ENCODE assay signal across 7 mouse cellular contexts in the genomic region with DNA sequence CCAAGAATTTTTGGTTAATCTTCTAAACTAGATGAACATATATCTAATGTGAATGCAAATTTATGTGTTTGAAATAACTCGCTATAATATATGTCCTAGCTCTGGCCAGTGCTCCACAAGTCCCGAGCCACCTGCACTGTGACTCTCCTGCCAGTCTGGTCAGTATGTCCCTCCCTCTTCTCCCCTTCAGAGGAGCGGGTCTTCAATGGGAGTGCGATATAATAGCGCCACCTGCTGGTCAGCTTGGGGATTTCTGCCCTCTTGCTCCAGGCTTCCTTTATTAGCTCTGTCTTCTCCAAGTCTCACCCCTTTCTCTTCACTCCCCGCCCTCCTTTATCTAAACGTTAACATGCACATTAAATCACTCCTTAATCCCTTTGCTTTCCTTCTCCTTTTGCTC. TPM values are rescaled to one million over a fixed set of nuclear protein-coding genes. Genes with fewer than 3 reads are reported as not detected.
DNase-seq lines count a peak whose midpoint lies in the region; ATAC-seq lines count a peak whose summit lies in the region.

No protein-coding gene starts in this region.

- intact Hi-C loops in left cerebral cortex, postnatal 14 days (cut with DNase I), result loop anchor here (5.0 kb wide), 2 partner anchors 106 to 121 kb away; no protein-coding TSS in a partner anchor

- 0 out of 2 replicates have a peak, but pooled peaks cover 7% of the 10 kb centered on the region for H3K4me1 ChIP-seq in intestine, embryonic 15.5 days (replicated peaks)
- 0 out of 2 replicates have a peak, but pooled peaks cover 2% of the 10 kb centered on the region for H3K4me1 ChIP-seq in midbrain, embryonic 12.5 days

- H3K4me2 ChIP-seq in intestine, embryonic 15.5 days (replicated peaks), result no peak overlapping the region
- no peak overlapping the region for H3K4me2 ChIP-seq in midbrain, embryonic 12.5 days (replicated peaks)

- no peak overlapping the region for H3K4me3 ChIP-seq in intestine, embryonic 15.5 days (replicated peaks)
- no peak overlapping the region for H3K4me3 ChIP-seq in midbrain, embryonic 12.5 days

- no peaks in the 10 kb centered on the region for H3K9me3 ChIP-seq in intestine, embryonic 15.5 days
- no peaks in the 10 kb centered on the region for H3K9me3 ChIP-seq in midbrain, embryonic 12.5 days

- peak; percentile 59 for ATAC-seq in activated CD4-positive, CD25-positive, alpha-beta regulatory T cell, adult 4 months
- ATAC-seq in intestine, embryonic 15.5 days, result peak; percentile 62
- peak; percentile 82 for ATAC-seq in midbrain, embryonic 12.5 days (ENCODE audit: low FRiP score, low read depth)

- peaks cover 12% of the 10 kb centered on the region; the same call in 1 of the 2 replicates for H3K27me3 ChIP-seq in intestine, embryonic 15.5 days (replicated peaks)
- H3K27me3 ChIP-seq in midbrain, embryonic 12.5 days, result no peaks in the 10 kb centered on the region

- no peak overlapping the region for H3K9ac ChIP-seq in intestine, embryonic 15.5 days
- H3K9ac ChIP-seq in midbrain, embryonic 12.5 days (replicated peaks), result no peak overlapping the region

- 2% methylated on average over 7 of the region's 7 CpGs for whole genome bisulfite sequencing in intestine, embryonic 15.5 days
- under 1% methylated on average over 7 of the region's 7 CpGs for WGBS in midbrain, embryonic 12.5 days

- no peaks in the 10 kb centered on the region for H3K36me3 ChIP-seq in intestine, embryonic 15.5 days
- no peaks in the 10 kb centered on the region for H3K36me3 ChIP-seq in midbrain, embryonic 12.5 days

- DNase-seq in cerebellum, postnatal 36 days, result peak; percentile 79 to 86
- peak; percentile 60 to 68 for DNase-seq in gastrocnemius, adult 8-10 months (ENCODE audit: low spot score in 2 of 2)
- peak; percentile 81 to 84 for DNase-seq in left cerebral cortex, postnatal 14 days (ENCODE audit: low spot score in 2 of 2)
- peak; percentile 79 for DNase-seq in skeletal muscle tissue, adult 2 months (ENCODE audit: low read depth, low spot score)

- no peak overlapping the region for H3K27ac ChIP-seq in intestine, embryonic 15.5 days
- H3K27ac ChIP-seq in midbrain, embryonic 12.5 days (replicated peaks), result no peak overlapping the region

RNA-seq across cellular contexts. Expression of gene Rdx, which starts 51.6 kb away (rescaled TPM):
- 10 to 100 TPM; 48.1 to 59.2 TPM for polyA plus RNA-seq in activated CD4-positive, CD25-positive, alpha-beta regulatory T cell, adult 4 months (2017; shearing (Covaris generic))
- total RNA-seq in gastrocnemius, adult 8-10 months (2022), result 100 to 1,000 TPM; 110 to 119 (median 115) TPM
- 62.9 and 75.2 TPM in 2 replicates for polyA plus RNA-seq in intestine, embryonic 15.5 days (2015; fragmentation: Nextera tagmentation; extraction: Ambion mirVana)
- total RNA-seq in left cerebral cortex, postnatal 14 days (2021), result 10 to 100 TPM; 42.7 to 52.9 TPM
- polyA plus RNA-seq in midbrain, embryonic 12.5 days (2016; fragmentation: Nextera tagmentation; extraction: Ambion mirVana), result 162 and 167 TPM in 2 replicates
